8 mouse cellular contexts compared by ENCODE assay signal in the genomic region with DNA sequence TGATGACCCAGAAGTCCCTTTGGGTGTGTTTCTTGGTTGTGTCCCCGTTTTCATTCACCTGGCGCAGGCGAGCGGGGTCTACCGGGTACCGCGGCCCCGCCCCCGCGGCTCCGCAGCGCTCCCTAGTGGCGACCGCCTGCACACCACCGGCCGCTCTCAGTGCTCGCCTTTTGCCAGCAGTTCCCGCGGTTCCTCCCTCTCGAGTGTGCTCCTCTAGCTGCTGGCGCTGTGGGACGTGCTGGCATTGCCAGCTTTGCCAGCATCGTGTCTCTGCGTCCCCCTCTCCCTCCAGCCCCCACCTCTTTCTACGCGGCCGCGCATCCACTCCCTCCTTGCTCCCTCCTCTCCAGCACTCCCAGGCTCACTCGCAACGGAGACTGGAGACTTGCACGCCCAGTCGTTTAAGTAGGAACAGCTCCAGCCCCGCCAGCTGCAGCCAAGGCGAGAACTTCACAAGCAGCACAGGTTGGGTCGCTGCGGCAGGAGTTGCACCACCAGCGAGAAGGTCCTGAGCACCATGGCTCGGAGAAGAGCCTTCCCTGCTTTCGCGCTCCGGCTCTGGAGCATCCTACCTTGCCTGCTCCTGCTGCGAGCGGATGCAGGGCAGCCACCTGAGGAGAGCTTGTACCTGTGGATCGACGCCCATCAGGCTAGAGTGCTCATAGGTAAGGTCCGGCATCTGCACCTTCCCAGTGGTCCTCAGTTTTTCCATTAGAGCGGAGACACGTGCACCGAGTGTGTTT. TPM values are rescaled to one million over a fixed set of nuclear protein-coding genes. Genes with fewer than 3 reads are reported as not detected.
DNase-seq lines count a peak whose midpoint lies in the region; ATAC-seq and TF ChIP-seq lines count a peak whose summit lies in the region.

Gene Wif1, plus strand, starts transcription at position 135 of the 743 bp plus-strand sequence.

- H3K9ac ChIP-seq in forebrain, embryonic 12.5 days, result peak within 1 kb of the TSS; percentile 58
- peak within 1 kb of the TSS; percentile 55 for H3K9ac ChIP-seq in lung, embryonic 15.5 days

- H3K9me3 ChIP-seq in forebrain, embryonic 12.5 days, result no peaks in the 10 kb centered on the region
- H3K9me3 ChIP-seq in lung, embryonic 15.5 days, result no peaks in the 10 kb centered on the region

- H3K4me3 ChIP-seq in forebrain, embryonic 12.5 days (replicated peaks), result peak within 1 kb of the TSS; percentile 53
- H3K4me3 ChIP-seq in lung, embryonic 15.5 days, result peak within 1 kb of the TSS; percentile 62
- peak within 1 kb of the TSS; percentile 43 for H3K4me3 ChIP-seq in olfactory bulb, adult 2 months (ENCODE audit: insufficient read depth, low read depth, low read length)
- peak within 1 kb of the TSS; percentile 48 for H3K4me3 ChIP-seq in thymus, adult 2 months (ENCODE audit: control insufficient read depth, insufficient read depth, low read length)

- peak; percentile 76 for DNase-seq in ES-CJ7 (ENCODE audit: low read depth, low spot score)
- peak; percentile 31 for DNase-seq in c-Kit-positive CD71-positive TER-119-positive erythroid progenitor cells, embryonic 14.5 days (ENCODE audit: low spot score)
- peak; percentile 82 to 83 for DNase-seq in heart, postnatal 10 days
- DNase-seq in kidney, postnatal 4 days, result peak; percentile 85 to 87
- DNase-seq in thymus, adult 2 months, result peak; percentile 78

- TF ChIP-seq CTCF in olfactory bulb, adult 2 months (IDR thresholded peaks at IDR 0.05; ENCODE audit: insufficient read depth, low read depth, low read length), result peak; percentile 88
- TF ChIP-seq CTCF in thymus, adult 2 months (IDR thresholded peaks at IDR 0.05; ENCODE audit: borderline replicate concordance, control insufficient read depth, extremely low read depth, insufficient read depth, low read length, poor library complexity), result peak; percentile 93

- no peak for TF ChIP-seq POLR2A in olfactory bulb, adult 2 months (IDR thresholded peaks at IDR 0.05; ENCODE audit: insufficient read depth, low read depth, low read length)
- TF ChIP-seq POLR2A in thymus, adult 2 months (IDR thresholded peaks at IDR 0.05; ENCODE audit: control insufficient read depth, extremely low read depth, insufficient read depth, low read length, poor library complexity), result no peak

- peak; percentile 96 for ATAC-seq in forebrain, embryonic 12.5 days (ENCODE audit: low FRiP score)
- ATAC-seq in lung, embryonic 15.5 days (ENCODE audit: borderline replicate concordance, extremely low read depth, low FRiP score, low TSS enrichment), result peak; percentile 92

- WGBS in forebrain, embryonic 12.5 days, result under 1% methylated on average over 49 of the region's 49 CpGs
- WGBS in lung, embryonic 15.5 days, result under 1% methylated on average over 49 of the region's 49 CpGs
- 1% methylated on average over 49 of the region's 49 CpGs for WGBS in olfactory bulb, adult 2 months
- 3% methylated on average over 48 of the region's 49 CpGs for WGBS in thymus, adult 2 months

- intact Hi-C loops in heart, postnatal 10 days (cut with DNase I), result loop anchor here (1.0 kb wide), 2 partner anchors 96 to 222 kb away; no protein-coding TSS in a partner anchor

- peak within 1 kb of the TSS; percentile 93 for H3K4me2 ChIP-seq in forebrain, embryonic 12.5 days
- H3K4me2 ChIP-seq in lung, embryonic 15.5 days, result peak within 1 kb of the TSS; percentile 98

- H3K27me3 ChIP-seq in forebrain, embryonic 12.5 days, result peaks cover 35% of the 10 kb centered on the region
- peaks cover 23% of the 10 kb centered on the region for H3K27me3 ChIP-seq in lung, embryonic 15.5 days
- H3K27me3 ChIP-seq in thymus, adult 2 months (ENCODE audit: control insufficient read depth, insufficient read depth, low read length), result no peaks in the 10 kb centered on the region; the same call in none of the 2 replicates

- H3K27ac ChIP-seq in forebrain, embryonic 12.5 days, result 0 out of 2 replicates have a peak within 1 kb of the TSS, but pooled peaks have one; percentile 9
- H3K27ac ChIP-seq in lung, embryonic 15.5 days, result no peak within 1 kb of the TSS
- no peak within 1 kb of the TSS for H3K27ac ChIP-seq in olfactory bulb, adult 2 months (ENCODE audit: insufficient read depth, low read depth, low read length)
- no peak within 1 kb of the TSS for H3K27ac ChIP-seq in thymus, adult 2 months (ENCODE audit: control insufficient read depth, insufficient read depth, low read length)

- H3K36me3 ChIP-seq in forebrain, embryonic 12.5 days (replicated peaks), result no peaks in the 10 kb centered on the region
- no peaks in the 10 kb centered on the region for H3K36me3 ChIP-seq in lung, embryonic 15.5 days
- no peaks in the 10 kb centered on the region for H3K36me3 ChIP-seq in thymus, adult 2 months (ENCODE audit: control insufficient read depth, insufficient read depth, low read length)

- peaks cover 9% of the 10 kb centered on the region; the same call in 1 of the 2 replicates for H3K4me1 ChIP-seq in forebrain, embryonic 12.5 days
- H3K4me1 ChIP-seq in lung, embryonic 15.5 days, result peaks cover 16% of the 10 kb centered on the region
- peaks cover 9% of the 10 kb centered on the region for H3K4me1 ChIP-seq in olfactory bulb, adult 2 months (ENCODE audit: control insufficient read depth, insufficient read depth, low read length)
- peaks cover 10% of the 10 kb centered on the region for H3K4me1 ChIP-seq in thymus, adult 2 months (replicated peaks; ENCODE audit: control insufficient read depth, insufficient read depth, low read length)

RNA-seq across cellular contexts. Expression of gene Wif1, which starts in this region (rescaled TPM):
- polyA plus RNA-seq in forebrain, embryonic 12.5 days (2016; fragmentation: Nextera tagmentation; extraction: Ambion mirVana), result 7.0 and 9.2 TPM in 2 replicates
- 1 to 10 TPM; 4.0 to 4.5 TPM for total RNA-seq in heart, postnatal 10 days (2021)
- 15.7 and 16.4 TPM in 2 replicates for polyA plus RNA-seq in lung, embryonic 15.5 days (2015; fragmentation: Nextera tagmentation; extraction: Ambion mirVana)
- not detected in 2 replicates for polyA plus RNA-seq in olfactory bulb, adult 2 months (2012; ENCODE audit: insufficient read depth, insufficient read length, low replicate concordance, missing spikeins)
- 0.09 and 0.97 TPM in 2 replicates for polyA plus RNA-seq in thymus, adult 2 months (2012; rRNA removed)

Comparison
In these comparisons a context has a peak if more than half of its experiments do, and no peak if none do; other contexts are left out.
1. Peak in DNase-seq and H3K4me3 ChIP-seq in thymus, adult 2 months; RNA of the gene not detected or under 1 TPM.
2. DNase-seq: peak in every context shown above with its lines; median percentile 86 in kidney, postnatal 4 days; 82 in heart, postnatal 10 days; 78 in thymus, adult 2 months; 76 in ES-CJ7; 31 in c-Kit-positive CD71-positive TER-119-positive erythroid progenitor cells, embryonic 14.5 days.